Mouse (Mus musculus): Measurements from ENCODE around the gene Dync2h1. TPM values are rescaled to one million over a fixed set of nuclear protein-coding genes. Genes with fewer than 3 reads are reported as not detected.
"Not testable (repeated sequence)": the region's sequence is repeated elsewhere in the genome, so short reads cannot be mapped to it uniquely, and the experiment has no call there.

The Dync2h1 gene
- 10 to 100 TPM in 1 of 2 experiments, 1 to 10 TPM in 1; 9.7 to 11.6 TPM for total RNA-seq (2021)
- long read RNA-seq, experiment 1, partial matches to known transcripts: 1 of 4 reads
- long read RNA-seq, experiment 1, other reads (novel, unspliced or antisense): 3 of 4 reads
- long read RNA-seq, experiment 2, partial matches to known transcripts: 5 of 12 reads
- long read RNA-seq, experiment 2, other reads (novel, unspliced or antisense): 7 of 12 reads

DNA sequence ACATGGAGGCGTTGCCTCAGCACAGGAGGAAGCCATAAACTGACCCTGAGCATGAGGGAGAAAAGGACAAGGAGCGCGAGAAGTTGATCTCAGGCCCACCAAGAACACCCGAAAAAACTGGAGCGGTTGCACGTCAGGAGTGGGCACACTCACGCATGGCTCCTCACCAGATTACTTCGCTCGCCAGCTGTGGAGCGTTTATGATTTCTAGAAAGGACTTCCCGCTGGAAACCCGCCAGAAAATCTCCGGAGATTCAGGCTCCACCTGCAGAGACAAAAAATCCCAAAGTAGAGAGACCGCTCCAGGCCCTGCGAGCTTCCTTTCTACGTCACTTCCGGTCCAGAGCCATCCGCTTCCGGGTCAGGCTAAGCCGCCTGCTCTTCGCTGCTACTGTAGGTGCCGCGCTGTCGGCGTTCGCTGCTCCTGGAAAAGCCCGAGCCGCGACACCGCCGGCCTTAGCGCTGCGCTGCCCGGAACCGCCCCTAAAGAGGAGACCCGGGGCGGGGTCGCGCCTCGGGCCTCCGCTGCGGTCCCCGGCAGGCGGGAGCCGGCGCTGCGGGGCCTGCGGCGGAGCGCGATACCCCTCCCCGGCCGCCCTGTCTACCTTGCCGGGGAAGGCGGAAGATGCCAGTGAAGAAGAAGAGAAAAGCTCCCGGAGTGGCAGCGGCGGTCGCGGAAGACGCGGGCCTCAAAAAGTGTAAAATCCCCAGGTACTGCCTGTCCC, at the start of gene Dync2h1, which contains the start of gene Dcun1d5:
Gene Dync2h1 (minus strand): TSS at position 275 of the 725 bp plus-strand sequence.
Gene Dcun1d5 (plus strand): TSS at position 349 of the 725 bp plus-strand sequence.
- peak; percentile 87 to 90 for DNase-seq (ENCODE audit: low spot score in 2 of 2)

DNA sequence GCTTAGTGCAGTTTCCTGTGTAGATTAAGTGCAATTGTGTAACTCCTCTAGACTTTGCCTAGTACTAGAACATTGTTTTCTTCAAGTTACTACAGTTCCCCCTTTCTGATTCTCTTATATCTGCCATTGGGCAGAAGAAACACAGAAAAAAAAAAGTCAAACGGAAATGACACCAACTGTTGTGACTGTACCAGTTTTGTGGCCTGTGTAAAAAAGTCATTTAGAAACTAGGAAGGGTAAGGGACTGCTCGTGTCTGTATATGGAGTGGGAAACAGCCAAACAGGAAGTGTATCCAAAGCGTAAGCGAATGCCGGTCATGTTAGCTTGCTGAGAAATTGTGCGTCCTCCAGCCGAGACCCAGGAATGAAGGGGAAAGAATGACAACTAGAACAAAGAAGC, 37.2 kb upstream of the Dync2h1 start:
- no peak for DNase-seq (ENCODE audit: low spot score in 2 of 2)

DNA sequence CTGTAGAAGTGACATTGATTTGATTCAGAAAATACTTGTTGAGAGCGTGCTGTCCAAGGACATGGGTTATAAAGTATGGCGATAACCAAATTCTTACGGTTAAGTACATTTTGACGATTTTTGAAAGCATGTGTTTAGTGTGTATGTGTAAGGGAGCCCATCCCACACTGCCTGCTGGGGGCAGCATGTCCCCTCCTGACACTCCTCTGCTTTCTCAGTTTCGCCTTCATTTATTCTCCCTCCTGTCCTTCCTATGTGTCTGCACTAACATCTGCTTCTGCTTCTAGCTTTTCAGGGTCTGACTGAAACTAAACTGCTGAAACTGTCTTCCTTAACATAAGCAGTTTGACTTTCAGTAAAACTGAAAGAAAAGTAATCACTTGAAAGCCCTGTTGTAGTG, 36.8 kb upstream of the Dync2h1 start:
- DNase-seq (ENCODE audit: low spot score in 2 of 2): no peak

DNA sequence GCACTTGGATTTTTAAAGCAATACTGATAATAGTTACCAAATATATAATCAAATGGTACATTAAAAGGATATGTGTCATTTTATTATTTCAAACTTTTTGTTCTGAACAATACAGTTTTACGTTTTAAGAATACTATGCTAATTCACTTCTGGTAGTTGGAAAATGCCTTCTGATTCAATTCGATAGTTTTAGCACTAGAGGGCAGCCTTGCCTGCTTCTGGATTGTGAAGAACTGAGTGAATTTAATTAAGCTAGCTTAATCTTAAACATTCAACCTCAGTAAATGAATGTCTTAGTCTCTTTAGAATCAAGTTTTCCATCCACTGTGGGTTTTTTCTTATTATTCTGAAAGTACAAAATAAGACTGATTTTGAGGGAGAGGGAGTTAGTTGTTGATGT, 32.0 kb upstream of the Dync2h1 start:
- no peak for DNase-seq (ENCODE audit: low spot score in 2 of 2)

DNA sequence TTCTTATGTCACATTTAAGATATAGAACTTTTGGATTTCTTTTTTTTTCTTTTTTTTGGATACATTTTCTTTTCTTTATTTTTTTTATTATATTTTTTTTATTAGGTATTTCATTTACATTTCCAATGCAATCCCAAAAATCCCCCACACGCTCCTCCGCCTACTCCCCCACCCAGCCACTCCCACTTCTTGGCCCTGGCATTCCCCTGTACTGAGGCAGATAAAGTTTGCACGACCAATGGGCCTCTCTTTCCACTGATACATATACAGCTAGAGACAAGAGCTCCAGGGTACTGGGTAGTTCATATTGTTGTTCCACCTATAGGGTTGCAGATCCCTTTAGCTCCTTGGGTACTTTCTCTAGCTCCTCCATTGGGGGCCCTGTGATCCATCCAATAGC, 6.4 kb upstream of the Dync2h1 start:
- DNase-seq (ENCODE audit: low spot score in 2 of 2): not testable (repeated sequence)

DNA sequence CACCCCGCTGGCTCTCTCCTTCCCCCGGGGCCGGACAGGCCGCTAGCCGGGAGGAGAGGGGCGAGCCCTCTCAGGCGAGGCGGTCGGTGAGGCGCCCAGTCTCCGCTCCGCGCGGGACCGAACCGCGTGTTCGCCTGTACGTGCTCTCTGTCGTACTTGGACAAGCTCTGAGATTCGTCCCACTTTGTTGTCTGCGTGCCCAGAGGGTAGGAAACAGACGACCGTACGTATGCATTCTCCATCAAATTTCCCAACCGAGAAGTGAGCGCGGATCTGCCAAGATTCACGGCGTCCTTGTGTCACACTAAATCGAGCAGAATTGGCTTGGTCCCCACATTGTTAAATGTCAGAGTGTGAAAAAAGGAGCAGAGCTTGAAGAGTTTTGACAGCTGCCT, 648 bp upstream of the Dync2h1 start:
- DNase-seq (ENCODE audit: low spot score in 2 of 2): peak in 1 of 2 experiments; percentile 44

DNA sequence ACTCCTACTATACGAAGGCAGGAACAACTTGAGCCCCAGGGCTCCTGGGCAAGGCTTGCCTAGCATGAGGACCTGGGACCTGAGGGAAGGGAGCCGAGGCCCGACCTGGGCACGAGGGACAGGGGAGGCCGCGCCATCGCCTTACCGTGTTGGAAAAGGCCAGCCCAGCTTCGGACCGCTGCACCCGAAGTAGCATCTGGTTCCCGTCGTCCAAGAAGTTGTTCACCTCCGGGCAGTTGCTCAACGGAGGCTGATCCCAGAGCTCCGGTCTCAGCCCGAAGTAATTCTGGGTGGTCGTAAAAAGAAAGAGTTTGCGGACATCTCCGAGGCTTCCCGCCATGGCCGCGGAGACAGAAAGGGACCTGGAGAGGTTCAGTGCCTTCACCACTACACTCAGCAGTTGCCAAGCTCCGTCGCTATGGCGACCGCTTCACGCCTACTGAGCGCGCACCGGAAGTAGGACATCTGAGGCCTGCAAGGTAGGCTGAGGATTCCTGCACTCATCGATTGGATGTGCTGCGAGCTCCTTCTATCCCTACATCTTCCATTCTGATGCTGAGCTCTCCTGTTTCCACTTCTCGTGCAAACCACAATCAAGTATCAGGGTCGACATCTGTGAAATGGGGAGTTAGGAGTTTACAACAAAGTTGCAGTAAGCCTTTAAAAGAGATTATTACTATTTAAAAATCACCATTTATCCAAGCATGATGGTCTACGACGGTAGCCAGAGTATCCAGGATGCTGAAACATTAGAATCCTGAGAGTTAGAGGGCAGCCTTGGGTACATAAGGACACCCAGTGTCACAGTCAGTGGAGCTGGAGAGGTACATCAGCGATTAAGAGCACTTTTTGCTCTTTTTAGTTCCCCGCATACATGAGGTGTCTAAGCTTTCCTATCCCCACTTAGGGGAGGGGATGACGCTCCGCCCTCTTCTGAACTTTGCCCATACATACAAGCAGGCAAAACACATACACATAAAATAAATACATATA, 7.3 kb downstream of the Dync2h1 start:
- peak; percentile 67 to 72 for DNase-seq (ENCODE audit: low spot score in 2 of 2)

DNA sequence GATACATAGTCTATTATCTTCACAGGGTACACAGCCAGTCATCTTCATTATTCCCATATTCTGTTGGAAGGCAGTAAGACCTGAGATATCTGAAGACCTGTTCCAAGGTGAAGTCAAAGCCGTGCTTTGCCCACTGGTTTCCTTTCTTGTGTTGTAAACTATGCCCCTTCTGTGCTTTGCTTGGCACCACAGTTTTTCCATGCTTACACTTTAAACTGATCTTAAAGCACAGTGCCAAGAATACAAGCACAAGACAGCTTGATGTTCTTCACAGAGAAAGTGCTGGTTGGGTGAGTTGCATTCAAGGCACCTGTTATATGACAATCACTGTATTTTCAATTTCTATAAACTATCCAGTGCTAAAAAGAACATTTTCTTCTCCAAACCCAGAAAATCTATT, 10.5 kb downstream of the Dync2h1 start:
- no peak for DNase-seq (ENCODE audit: low spot score in 2 of 2)

DNA sequence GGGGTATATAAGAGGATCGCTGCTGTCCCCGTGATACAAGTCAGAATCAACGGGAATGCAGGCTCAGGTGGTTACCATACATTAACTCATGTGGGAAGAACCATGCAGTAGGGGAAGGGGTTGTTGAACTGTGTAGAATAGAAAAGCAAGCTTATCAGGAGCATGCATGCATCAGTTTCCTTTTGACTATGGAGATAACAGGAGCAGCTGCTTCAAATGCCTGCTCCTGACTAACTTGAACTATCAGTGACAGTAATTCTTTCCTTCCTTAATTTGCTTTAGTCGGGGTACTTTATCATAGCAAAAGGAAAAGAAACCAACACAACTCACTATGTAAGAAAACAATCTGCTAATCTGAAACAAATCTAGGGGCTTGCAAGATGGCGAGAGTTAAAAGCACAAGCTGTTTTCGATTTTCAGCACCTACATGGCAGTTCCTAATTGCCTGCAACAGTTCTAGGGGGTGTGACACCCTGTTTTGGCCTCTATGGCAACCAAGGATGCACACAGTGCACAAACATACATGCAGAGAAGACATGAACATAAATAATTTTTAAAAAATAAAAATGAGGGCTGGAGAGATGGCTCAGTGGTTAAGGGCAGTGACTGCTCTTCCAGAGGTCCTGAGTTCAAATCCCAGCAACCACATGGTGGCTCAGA, 16.8 kb downstream of the Dync2h1 start:
- DNase-seq (ENCODE audit: low spot score in 2 of 2): no peak

DNA sequence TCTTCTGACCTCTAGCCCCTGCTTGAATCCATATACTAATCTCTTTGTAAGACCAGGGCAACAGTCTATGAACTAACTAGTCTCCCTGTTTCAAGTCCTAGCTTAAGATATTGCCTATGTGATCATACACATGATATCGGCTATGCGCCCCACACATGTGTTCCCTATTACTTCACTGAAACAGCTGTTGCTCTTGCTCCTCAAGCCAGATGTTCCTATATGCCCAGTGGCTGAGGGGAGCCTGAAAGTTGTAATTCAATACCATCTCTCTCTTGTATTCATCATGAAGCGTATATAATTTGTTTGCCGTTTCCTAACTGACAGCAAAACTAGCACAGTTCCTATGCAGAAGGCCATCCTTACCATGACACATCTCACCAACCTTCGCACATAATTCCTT, 23.6 kb downstream of the Dync2h1 start:
- no peak for DNase-seq (ENCODE audit: low spot score in 2 of 2)

DNA sequence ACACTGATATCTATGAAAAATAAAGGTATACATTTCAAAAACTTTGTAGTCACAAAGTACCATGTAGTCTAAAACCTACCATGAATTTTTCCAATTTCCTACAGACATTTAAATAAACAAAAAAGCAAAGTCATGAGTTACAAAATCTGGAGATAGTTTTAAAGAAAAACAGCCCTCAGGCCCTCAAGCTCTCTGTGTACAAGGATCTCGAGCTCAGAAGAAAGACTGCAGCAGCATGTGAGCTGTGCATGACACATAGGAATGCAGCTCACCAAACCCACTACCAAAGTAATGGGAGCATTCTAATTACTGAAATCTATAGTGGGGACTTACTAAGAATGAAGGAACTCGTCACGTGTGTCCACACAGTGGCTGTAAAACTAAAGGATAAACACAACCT, 24.5 kb downstream of the Dync2h1 start:
- DNase-seq (ENCODE audit: low spot score in 2 of 2): no peak

DNA sequence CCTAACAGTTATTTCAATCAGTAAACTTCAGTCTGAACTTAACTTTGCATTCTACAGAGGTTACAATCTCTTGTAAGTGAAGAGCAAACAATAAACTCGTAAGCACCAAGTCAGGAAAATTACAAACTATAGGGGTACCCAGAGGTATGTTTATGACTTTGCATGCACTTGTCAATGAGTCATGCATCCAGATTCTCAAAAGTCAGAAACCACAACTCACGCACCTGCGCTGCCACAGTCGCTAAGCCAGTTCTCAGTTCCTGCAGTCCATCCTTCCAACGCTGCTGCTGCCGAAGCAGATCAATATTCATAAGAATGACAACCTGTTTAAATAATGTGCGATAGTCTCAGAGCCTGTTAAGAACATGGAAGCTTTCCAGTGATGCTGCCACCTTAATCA, 25.6 kb downstream of the Dync2h1 start:
- DNase-seq (ENCODE audit: low spot score in 2 of 2): no peak

DNA sequence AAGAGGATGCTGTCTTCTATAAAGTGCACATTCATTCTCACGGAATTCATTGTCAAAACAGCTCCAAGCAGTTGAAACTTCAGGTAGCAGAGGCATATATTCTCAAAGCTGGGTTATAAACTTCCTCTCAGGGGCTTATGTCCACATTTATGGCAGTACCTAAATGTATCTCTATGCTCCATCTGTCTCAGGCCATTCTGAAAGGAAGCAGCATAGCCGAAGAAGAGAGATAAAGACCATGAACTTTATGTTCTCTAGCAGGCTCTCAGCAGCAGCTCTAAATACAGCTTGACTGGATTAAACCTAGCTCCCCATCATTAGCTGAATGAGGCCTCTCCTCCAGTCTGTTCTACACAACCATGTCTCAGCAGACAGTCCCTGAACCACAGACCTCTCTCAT, 29.9 kb downstream of the Dync2h1 start:
- DNase-seq (ENCODE audit: low spot score in 2 of 2): no peak

DNA sequence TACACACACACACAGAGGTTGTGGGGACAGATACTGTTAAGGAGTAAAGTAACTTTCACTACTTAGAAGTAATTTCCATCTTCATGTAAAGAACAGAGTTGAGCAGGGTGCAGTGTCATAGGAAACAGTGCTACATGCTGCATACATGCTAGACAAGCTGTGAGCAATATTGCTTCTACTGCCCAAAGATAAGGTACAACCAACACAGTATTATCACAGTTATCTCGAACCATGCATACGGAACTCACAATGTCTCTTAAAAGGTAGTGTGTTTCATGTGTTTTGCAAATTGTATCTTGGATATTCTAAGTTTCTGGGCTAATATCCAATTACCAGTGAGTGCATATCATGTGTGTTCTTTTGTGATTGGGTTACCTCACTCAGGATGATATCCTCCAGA, 61.4 kb downstream of the Dync2h1 start:
- DNase-seq (ENCODE audit: low spot score in 2 of 2): no peak

DNA sequence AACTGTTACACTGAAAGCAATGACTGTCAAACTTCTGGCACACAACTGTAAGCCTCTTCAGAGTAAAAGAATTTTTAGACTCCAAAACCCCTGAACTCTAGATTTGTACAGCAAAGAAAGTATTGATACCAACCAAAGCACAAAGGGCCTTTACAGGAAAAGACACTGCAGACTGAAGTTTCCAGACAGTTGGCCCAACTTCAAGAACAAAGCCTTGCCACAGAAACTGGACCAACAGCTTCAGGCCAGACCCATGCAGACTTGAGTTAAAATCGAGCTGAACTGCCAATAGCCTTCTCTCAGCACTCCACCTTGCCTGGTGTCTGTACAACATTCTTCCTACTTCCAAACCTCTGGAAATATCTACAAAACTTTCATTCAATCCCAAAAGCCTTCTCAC, 74.1 kb downstream of the Dync2h1 start:
- DNase-seq (ENCODE audit: low spot score in 2 of 2): no peak

DNA sequence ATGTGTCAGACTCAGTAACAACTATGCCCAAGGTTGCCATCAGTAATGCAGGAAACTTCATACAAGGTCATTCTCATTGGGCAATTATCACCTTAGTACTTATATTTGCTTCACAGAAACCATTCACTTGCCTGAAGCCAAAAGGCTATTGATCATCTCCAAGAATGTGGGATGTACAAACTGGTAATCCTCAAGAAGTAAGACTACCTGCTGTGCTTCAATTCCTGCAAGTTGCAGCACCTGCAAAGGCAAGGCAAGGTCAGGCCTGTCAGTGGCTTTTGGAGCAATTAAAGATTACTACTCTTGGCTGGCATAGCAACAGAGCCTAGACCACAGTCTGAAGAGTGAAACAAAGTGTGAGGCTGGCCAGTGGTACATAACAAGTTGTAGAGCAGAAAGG, 82.9 kb downstream of the Dync2h1 start:
- DNase-seq (ENCODE audit: low spot score in 2 of 2): no peak

DNA sequence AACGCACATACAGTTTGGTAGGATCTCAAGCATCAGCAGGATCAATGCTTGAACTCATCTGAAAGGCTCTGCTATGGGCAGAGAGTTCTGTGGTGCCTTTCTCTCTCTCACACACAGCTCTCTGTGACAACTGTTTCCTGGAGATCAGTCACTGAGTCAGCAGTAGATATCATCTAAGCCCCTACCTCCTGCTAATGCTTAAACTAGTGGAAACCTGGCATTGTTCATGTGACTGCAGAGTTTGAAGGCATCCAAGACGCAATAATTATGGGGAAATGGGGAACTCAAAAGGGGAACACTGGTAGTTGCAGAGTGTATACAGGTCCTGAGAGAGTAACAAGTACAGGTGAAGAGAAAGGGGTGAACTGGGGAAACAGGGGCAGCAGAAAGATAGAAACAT, 109.6 kb downstream of the Dync2h1 start:
- no peak for DNase-seq (ENCODE audit: low spot score in 2 of 2)

DNA sequence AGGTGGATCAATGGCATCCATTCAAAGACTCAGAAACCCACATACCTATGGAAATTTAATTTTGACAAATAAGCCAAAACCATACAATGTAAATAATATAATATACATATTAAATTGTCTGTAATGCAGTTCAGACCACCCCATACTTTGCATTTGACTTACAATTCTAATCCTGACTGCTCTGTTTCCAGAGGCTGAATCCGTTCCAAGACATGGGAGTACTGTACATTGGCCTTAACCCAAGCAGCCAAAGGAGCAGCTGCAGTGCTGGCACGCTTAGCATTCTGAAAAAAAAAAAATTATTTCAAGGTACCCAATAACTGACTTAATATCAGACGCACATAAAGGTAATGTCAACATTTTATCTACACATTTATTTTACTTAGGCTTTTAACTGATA, 113.4 kb downstream of the Dync2h1 start:
- DNase-seq (ENCODE audit: low spot score in 2 of 2): no peak

DNA sequence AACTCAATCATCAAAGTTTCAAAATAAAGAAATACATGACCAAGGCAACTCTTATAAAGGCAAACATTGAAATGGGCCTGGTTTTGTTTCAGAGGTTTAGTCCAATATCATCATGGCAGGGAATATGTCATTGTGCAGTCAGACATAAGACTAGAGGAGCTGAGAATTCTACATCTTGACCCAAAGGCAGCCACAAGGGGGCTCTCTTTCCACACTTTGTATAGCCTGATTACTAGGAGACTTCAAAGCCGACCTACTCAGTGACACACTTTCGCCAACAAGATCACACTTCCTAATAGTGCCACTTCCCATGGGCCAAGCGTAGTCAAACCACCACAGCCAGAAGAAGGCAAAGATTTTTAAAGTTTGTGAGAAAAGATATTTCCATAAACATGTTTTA, 133.7 kb downstream of the Dync2h1 start:
- peak; percentile 5 to 22 for DNase-seq (ENCODE audit: low spot score in 2 of 2)

DNA sequence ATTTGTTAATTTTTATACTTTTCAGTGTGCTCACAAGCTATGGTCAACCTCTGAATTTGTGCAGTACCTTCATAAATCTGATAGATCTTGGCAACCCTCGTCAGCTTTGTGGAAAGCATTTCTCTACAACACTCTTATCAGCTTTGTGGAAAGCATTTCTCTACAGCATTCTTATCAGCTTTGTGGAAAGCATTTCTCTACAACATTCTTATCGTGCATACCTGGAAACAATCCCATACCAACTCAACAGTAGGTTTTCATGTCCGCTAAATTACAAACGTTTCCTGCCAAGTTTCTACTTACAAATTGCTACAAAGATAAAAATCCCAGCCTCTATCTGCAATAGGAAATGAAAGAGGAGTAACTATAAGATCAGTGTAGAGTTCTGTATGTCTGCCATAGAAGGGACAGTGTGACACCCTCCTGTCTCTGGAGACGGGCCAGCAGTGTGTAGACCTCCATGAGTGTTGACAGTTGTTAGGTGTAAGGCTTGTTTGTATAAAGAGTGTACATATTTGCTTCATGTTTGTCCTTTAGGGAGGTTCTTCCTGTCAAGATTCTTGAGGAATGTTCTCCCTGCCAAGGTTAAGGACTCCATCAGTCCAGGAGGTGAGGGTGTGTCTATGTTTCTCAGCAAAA, 141.5 kb downstream of the Dync2h1 start:
- no peak for DNase-seq (ENCODE audit: low spot score in 2 of 2)

DNA sequence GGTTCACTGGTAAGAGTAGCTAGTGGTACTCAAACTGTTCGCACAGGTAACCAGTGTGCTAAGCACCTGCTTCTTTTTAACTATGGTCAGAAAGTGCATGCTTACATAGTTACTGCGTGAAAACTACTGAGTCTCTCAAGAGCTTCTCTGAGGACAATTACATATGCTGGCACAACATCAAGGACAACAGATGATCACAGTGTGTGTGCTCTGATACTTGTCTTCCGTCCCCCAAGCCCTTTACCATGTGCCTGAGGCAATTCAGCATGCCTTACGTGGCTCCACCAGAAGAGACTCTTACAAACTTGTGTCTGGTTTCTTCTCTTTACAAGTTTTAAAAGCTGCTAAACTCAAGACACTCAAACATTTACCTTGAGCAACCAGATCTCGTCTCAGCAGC, 143.0 kb downstream of the Dync2h1 start:
- no peak for DNase-seq (ENCODE audit: low spot score in 2 of 2)

All from adrenal gland, adult 18-20 months (tissue).